In genomic region chr17:9864254-9864653, GRCm38 (mm10) we compare ENCODE assay signal across 26 mouse cellular contexts.
DNase-seq lines count a peak whose midpoint lies in the region; ATAC-seq and TF ChIP-seq lines count a peak whose summit lies in the region.
"Had no signal": no experiment of that assay in that cellular context is flagged by ENCODE, and none has a peak within 500 bp of the region (broad histone marks: within the 10 kb centered on the region; RNA-seq: fewer than 3 reads in every experiment).

No protein-coding gene starts in this region.

- no peak for ATAC-seq in heart, embryonic 15.5 days (replicated peaks; ENCODE audit: insufficient number of reproducible peaks, insufficient read depth, low FRiP score, low read depth)
- ATAC-seq in midbrain, embryonic 11.5 days (ENCODE audit: low FRiP score) = no peak
- no peak for ATAC-seq in midbrain, postnatal 0 days (ENCODE audit: low FRiP score)
- no peak for ATAC-seq in kidney, embryonic 16.5 days (ENCODE audit: low FRiP score, low TSS enrichment)
- ATAC-seq: forebrain, embryonic 16.5 days; hindbrain, postnatal 0 days; intestine, embryonic 15.5 days; liver, embryonic 12.5 days; liver, postnatal 0 days had no signal

- TF ChIP-seq CTCF in midbrain, postnatal 0 days (IDR thresholded peaks at IDR 0.05) = no peak

- no peak overlapping the region for H3ac ChIP-seq in myocyte (ENCODE audit: control insufficient read depth, insufficient read length)

- 0 out of 2 replicates have a peak, but pooled peaks cover 5% of the 10 kb centered on the region for H3K4me1 ChIP-seq in heart, embryonic 15.5 days (replicated peaks)
- peaks cover 10% of the 10 kb centered on the region; the same call in 1 of the 2 replicates for H3K4me1 ChIP-seq in heart, embryonic 10.5 days
- H3K4me1 ChIP-seq in midbrain, embryonic 11.5 days (ENCODE audit: control insufficient read depth, insufficient read depth, low read length) = peaks cover 5% of the 10 kb centered on the region; the same call in 1 of the 2 replicates
- H3K4me1 ChIP-seq in midbrain, postnatal 0 days (ENCODE audit: insufficient read depth, low read length) = peaks cover 3% of the 10 kb centered on the region; the same call in 1 of the 2 replicates
- H3K4me1 ChIP-seq in kidney, embryonic 16.5 days (ENCODE audit: insufficient read depth, low read length) = no peaks in the 10 kb centered on the region
- H3K4me1 ChIP-seq: intestine, embryonic 15.5 days; liver, embryonic 12.5 days had no signal

- H3K27ac ChIP-seq in heart, embryonic 15.5 days = no peak overlapping the region
- H3K27ac ChIP-seq in heart, embryonic 10.5 days = no peak overlapping the region; the same call in 1 of the 2 replicates
- no peak overlapping the region for H3K27ac ChIP-seq in midbrain, embryonic 11.5 days (ENCODE audit: low read depth, low read length)
- H3K27ac ChIP-seq in midbrain, postnatal 0 days (ENCODE audit: low read depth, low read length) = no peak overlapping the region
- H3K27ac ChIP-seq in kidney, embryonic 16.5 days (ENCODE audit: low read length) = no peak overlapping the region
- H3K27ac ChIP-seq: gastrocnemius, adult 2 months; hindbrain, postnatal 0 days; intestine, embryonic 15.5 days; kidney, postnatal 0 days; liver, embryonic 12.5 days had no signal

- 32% methylated on average over 10 of the region's 10 CpGs for WGBS in heart, embryonic 15.5 days
- WGBS in heart, embryonic 10.5 days = 34% methylated on average over 10 of the region's 10 CpGs
- WGBS in midbrain, embryonic 11.5 days = 78% methylated on average over 10 of the region's 10 CpGs
- 71% methylated on average over 10 of the region's 10 CpGs for WGBS in midbrain, postnatal 0 days
- WGBS in kidney, embryonic 16.5 days = 55% methylated on average over 10 of the region's 10 CpGs

- 0 out of 2 replicates have a peak overlapping the region, but pooled peaks have one; percentile 5 for H3K4me3 ChIP-seq in heart, embryonic 15.5 days
- no peak overlapping the region for H3K4me3 ChIP-seq in heart, embryonic 10.5 days
- no peak overlapping the region for H3K4me3 ChIP-seq in midbrain, embryonic 11.5 days (ENCODE audit: low read depth, low read length)
- no peak overlapping the region for H3K4me3 ChIP-seq in midbrain, postnatal 0 days (ENCODE audit: low read depth, low read length)
- peak overlapping the region; percentile 11 for H3K4me3 ChIP-seq in myocyte
- H3K4me3 ChIP-seq in kidney, embryonic 16.5 days (ENCODE audit: low read length) = no peak overlapping the region
- H3K4me3 ChIP-seq: gastrocnemius, adult 2 months; intestine, embryonic 15.5 days; liver, embryonic 12.5 days; midbrain, embryonic 12.5 days had no signal

- peak overlapping the region; percentile 26; the same call in 1 of the 2 replicates for H3K4me2 ChIP-seq in heart, embryonic 15.5 days
- H3K4me2 ChIP-seq in midbrain, embryonic 11.5 days = no peak overlapping the region
- no peak overlapping the region for H3K4me2 ChIP-seq in midbrain, postnatal 0 days (ENCODE audit: low read depth, low read length, poor library complexity, severe bottlenecking)
- peak overlapping the region; percentile 18 for H3K4me2 ChIP-seq in myocyte (ENCODE audit: low read depth)
- no peak overlapping the region for H3K4me2 ChIP-seq in kidney, embryonic 16.5 days (replicated peaks; ENCODE audit: low read depth, low read length)
- H3K4me2 ChIP-seq: intestine, embryonic 15.5 days; liver, embryonic 12.5 days; midbrain, embryonic 12.5 days had no signal

- H3K27me3 ChIP-seq in heart, embryonic 15.5 days = no peaks in the 10 kb centered on the region
- H3K27me3 ChIP-seq in heart, embryonic 10.5 days (ENCODE audit: insufficient read depth, poor library complexity, severe bottlenecking) = no peaks in the 10 kb centered on the region
- H3K27me3 ChIP-seq in midbrain, embryonic 11.5 days (ENCODE audit: control insufficient read depth, insufficient read depth, low read length) = no peaks in the 10 kb centered on the region
- no peaks in the 10 kb centered on the region for H3K27me3 ChIP-seq in midbrain, postnatal 0 days (ENCODE audit: insufficient read depth, low read length)
- H3K27me3 ChIP-seq in myocyte (ENCODE audit: control insufficient read depth, insufficient read depth, insufficient read length) = no peaks in the 10 kb centered on the region
- no peaks in the 10 kb centered on the region for H3K27me3 ChIP-seq in kidney, embryonic 16.5 days (ENCODE audit: insufficient read depth, low read length)
- H3K27me3 ChIP-seq: intestine, embryonic 15.5 days; liver, embryonic 12.5 days; midbrain, embryonic 12.5 days had no signal

- no peaks in the 10 kb centered on the region for H3K36me3 ChIP-seq in heart, embryonic 15.5 days
- no peaks in the 10 kb centered on the region for H3K36me3 ChIP-seq in heart, embryonic 10.5 days
- no peaks in the 10 kb centered on the region for H3K36me3 ChIP-seq in midbrain, embryonic 11.5 days (ENCODE audit: control insufficient read depth, insufficient read depth, low read length)
- H3K36me3 ChIP-seq in midbrain, postnatal 0 days (ENCODE audit: insufficient read depth, low read length) = no peaks in the 10 kb centered on the region
- no peaks in the 10 kb centered on the region for H3K36me3 ChIP-seq in myocyte (ENCODE audit: control insufficient read depth, insufficient read depth)
- no peaks in the 10 kb centered on the region for H3K36me3 ChIP-seq in kidney, embryonic 16.5 days (ENCODE audit: insufficient read depth, low read length)
- H3K36me3 ChIP-seq: intestine, embryonic 15.5 days; liver, embryonic 12.5 days; midbrain, embryonic 12.5 days had no signal

- H3K9me3 ChIP-seq in heart, embryonic 15.5 days (replicated peaks) = no peaks in the 10 kb centered on the region
- no peaks in the 10 kb centered on the region for H3K9me3 ChIP-seq in heart, embryonic 10.5 days
- H3K9me3 ChIP-seq in midbrain, embryonic 11.5 days (ENCODE audit: control insufficient read depth, low read length) = no peaks in the 10 kb centered on the region
- H3K9me3 ChIP-seq in midbrain, postnatal 0 days (ENCODE audit: low read length) = no peaks in the 10 kb centered on the region
- H3K9me3 ChIP-seq in kidney, embryonic 16.5 days (ENCODE audit: low read length) = no peaks in the 10 kb centered on the region
- H3K9me3 ChIP-seq: intestine, embryonic 15.5 days; liver, embryonic 12.5 days; midbrain, embryonic 12.5 days had no signal

- no peaks in the 10 kb centered on the region for H3K79me2 ChIP-seq in myocyte (ENCODE audit: control insufficient read depth, insufficient read depth)

- no peak for TF ChIP-seq POLR2A in myocyte (IDR thresholded peaks at IDR 0.05; ENCODE audit: insufficient read length, low read depth)

- H3K9ac ChIP-seq in heart, embryonic 15.5 days = no peak overlapping the region
- H3K9ac ChIP-seq in midbrain, embryonic 11.5 days (ENCODE audit: low read length) = no peak overlapping the region
- no peak overlapping the region for H3K9ac ChIP-seq in midbrain, postnatal 0 days (replicated peaks; ENCODE audit: low read length, poor library complexity, severe bottlenecking)
- H3K9ac ChIP-seq in kidney, embryonic 16.5 days (replicated peaks; ENCODE audit: low read length) = no peak overlapping the region
- H3K9ac ChIP-seq: intestine, embryonic 15.5 days; liver, embryonic 12.5 days; liver, postnatal 0 days; midbrain, embryonic 12.5 days had no signal

- DNase-seq in heart, adult 11 months = peak; percentile 78
- no peak for DNase-seq in heart, postnatal 4 days
- no peak for DNase-seq in heart, embryonic 10.5 days (ENCODE audit: low spot score)
- DNase-seq in midbrain, embryonic 11.5 days (ENCODE audit: low spot score, missing footprints) = peak; percentile 51
- no peak for DNase-seq in midbrain, postnatal 0 days (ENCODE audit: low spot score)
- DNase-seq: adrenal gland, adult 8-10 months; cerebellum, adult 2 months; cerebellum, postnatal 25 days; gastrocnemius, adult 2 months; gastrocnemius, postnatal 36 days; kidney, adult 2 months; kidney, postnatal 4 days; left cerebral cortex, postnatal 4 days; liver, postnatal 0 days; lung, postnatal 36 days; spleen, adult 18-20 months; thymus, postnatal 14 days had no signal

TF ChIP-seq in myocyte, 11 proteins besides CTCF, POLR2A, EP300 and RAD21:
- TF ChIP-seq MYOG (IDR thresholded peaks at IDR 0.05; ENCODE audit: control insufficient read depth in 1 of 3, insufficient read depth in 1 of 3, insufficient read length in 2 of 3, low read depth in 2 of 3) (peak in 1 of 3 experiments; percentile 15), CEBPB (IDR thresholded peaks at IDR 0.05; ENCODE audit: insufficient read depth, poor library complexity, severe bottlenecking) (no peak), POLR2AphosphoS2 (IDR thresholded peaks at IDR 0.05; ENCODE audit: insufficient read length, low read depth) (no peak), REST (IDR thresholded peaks at IDR 0.05; ENCODE audit: insufficient read depth, insufficient read length) (no peak), MAX (IDR thresholded peaks at IDR 0.05; ENCODE audit: low read depth) (no peak), USF1 (IDR thresholded peaks at IDR 0.05; ENCODE audit: low read depth) (no peak), SRF (IDR thresholded peaks at IDR 0.05; ENCODE audit: control insufficient read depth, insufficient read length, low read depth) (no peak)

Comparison
In these comparisons a context has a peak if more than half of its experiments do, and no peak if none do; other contexts are left out.
1. DNase-seq: peak in heart, adult 11 months (single experiment) and midbrain, embryonic 11.5 days (single experiment); none in heart, postnatal 4 days (single experiment), heart, embryonic 10.5 days (single experiment) and midbrain, postnatal 0 days (single experiment).
2. H3K4me3 ChIP-seq: peak in heart, embryonic 15.5 days (single experiment) and myocyte (single experiment); none in heart, embryonic 10.5 days (single experiment), midbrain, embryonic 11.5 days (single experiment), midbrain, postnatal 0 days (single experiment) and kidney, embryonic 16.5 days (single experiment).
3. H3K4me2 ChIP-seq: peak in heart, embryonic 15.5 days (single experiment) and myocyte (single experiment); none in midbrain, embryonic 11.5 days (single experiment), midbrain, postnatal 0 days (single experiment) and kidney, embryonic 16.5 days (single experiment).